Mouse (Mus musculus) frontal cortex, postnatal 36 days (tissue): ENCODE results near the gene Fdx1l.

Experiments
- DNase-seq, 2 experiments: peaks; one replicate each; pipeline ENCODE4 v3.0.0; 2022; ENCODE audit warnings: low spot score in 2 of 2

Gene Fdx1l

DNA sequence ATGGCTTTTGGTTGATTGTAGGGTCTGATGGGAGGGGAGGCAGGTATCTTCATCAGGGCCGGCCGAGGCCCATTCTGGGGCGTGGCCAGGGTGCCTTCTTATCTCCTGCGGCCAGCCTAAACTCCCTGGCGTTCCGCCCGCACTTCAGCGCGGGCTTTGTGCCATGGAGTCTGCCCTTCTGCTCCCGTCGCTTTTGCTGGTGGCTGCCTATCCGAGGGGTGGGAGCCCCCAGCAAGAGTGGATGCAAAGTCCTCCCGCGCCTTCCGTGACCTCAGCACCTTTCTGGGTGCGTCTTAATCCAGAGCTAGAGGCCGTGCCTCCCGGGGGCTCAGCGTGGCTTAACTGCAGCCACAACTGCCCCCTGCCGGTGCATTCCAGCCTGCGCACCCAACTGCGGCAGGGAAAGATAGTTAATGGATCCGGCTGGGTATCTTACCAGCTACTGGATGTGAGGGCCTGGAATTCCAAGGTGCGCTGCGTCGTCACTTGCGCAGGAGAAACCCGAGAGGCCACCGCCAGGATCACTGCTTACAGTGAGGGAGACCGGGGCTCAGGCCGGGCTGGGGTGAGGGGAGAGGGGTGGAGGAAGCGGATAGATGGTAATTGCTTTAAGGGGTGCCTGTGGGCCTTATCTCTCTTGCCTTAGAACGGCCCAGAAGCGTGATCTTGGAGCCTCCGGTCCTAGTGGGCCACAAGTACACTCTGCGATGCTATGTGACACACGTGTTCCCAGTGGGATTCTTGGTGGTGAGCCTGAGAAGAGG, 43.9 kb downstream of the Fdx1l start, which contains the start of gene Icam4:
Gene Icam4 (plus strand): TSS at position 83 of the 764 bp plus-strand sequence.
- DNase-seq: peak; percentile 69 to 76

DNA sequence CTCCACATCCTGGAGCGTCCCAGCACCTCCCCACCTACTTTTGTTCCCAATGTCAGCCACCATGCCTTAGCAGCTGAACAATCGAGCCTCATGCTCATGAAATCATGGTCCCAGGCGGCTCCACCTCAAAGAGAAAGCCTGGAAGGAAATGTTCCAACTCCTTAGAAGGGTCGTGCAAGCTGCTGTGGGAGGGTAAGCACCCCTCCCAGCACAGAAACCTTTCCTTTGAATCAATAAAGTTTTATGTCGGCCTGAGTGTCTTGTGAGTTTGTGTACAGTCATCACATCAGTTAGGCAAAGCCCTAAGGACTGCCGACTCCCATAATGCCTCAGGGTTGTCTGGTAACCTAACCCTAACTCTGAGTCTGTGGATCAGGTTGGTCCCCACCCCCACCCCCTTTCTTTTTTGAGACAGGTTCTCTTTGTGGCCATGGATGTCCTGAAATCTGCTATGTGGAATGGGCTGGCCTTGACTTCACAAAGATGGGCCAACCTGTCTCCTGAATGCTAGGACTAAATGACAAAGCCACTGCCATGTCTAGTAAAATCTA, 44.8 kb downstream of the Fdx1l start:
- DNase-seq: no peak

DNA sequence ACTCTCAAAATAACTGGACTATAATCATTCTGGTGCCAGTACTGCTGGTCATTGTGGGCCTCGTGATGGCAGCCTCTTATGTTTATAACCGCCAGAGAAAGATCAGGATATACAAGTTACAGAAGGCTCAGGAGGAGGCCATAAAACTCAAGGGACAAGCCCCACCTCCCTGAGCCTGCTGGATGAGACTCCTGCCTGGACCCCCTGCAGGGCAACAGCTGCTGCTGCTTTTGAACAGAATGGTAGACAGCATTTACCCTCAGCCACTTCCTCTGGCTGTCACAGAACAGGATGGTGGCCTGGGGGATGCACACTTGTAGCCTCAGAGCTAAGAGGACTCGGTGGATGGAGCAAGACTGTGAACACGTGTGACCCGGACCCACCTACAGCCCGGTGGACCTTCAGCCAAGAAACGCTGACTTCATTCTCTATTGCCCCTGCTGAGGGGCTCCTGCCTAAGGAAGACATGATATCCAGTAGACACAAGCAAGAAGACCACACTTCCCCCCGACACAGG, 45.6 kb downstream of the Fdx1l start:
- DNase-seq: no peak

DNA sequence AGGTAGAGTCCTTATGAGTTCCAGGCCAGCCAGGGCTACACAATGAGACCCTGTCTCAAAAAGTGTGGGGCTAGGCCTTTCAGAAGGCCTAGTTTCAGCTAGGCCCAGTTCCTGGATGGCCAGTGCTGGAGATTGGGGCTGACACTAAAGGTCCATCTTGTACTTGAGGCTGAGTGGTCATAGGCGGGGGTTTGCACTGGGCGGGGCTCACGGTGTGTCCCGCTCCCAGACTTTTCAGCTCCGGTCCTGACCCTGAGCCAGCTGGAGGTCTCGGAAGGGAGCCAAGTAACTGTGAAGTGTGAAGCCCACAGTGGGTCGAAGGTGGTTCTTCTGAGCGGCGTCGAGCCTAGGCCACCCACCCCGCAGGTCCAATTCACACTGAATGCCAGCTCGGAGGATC, 46.6 kb downstream of the Fdx1l start:
- DNase-seq: no peak

DNA sequence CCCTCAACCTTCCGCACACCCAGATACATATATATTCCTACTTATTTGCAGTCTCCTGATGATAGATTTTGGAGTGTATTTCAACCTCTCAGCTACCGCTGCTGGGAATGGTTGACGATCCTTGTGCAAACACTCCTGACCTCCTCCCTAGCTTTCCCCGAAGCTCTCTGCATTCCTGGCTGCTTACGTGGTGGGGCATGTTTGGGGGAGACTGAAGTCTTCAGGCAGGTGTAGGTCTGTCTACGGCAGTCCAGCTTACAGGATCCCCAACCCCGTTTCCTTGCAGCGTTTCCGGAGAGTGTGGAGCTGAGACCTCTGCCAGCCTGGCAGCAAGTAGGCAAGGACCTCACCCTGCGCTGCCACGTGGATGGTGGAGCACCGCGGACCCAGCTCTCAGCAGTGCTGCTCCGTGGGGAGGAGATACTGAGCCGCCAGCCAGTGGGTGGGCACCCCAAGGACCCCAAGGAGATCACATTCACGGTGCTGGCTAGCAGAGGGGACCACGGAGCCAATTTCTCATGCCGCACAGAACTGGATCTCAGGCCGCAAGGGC, 48.1 kb downstream of the Fdx1l start:
- no peak for DNase-seq

DNA sequence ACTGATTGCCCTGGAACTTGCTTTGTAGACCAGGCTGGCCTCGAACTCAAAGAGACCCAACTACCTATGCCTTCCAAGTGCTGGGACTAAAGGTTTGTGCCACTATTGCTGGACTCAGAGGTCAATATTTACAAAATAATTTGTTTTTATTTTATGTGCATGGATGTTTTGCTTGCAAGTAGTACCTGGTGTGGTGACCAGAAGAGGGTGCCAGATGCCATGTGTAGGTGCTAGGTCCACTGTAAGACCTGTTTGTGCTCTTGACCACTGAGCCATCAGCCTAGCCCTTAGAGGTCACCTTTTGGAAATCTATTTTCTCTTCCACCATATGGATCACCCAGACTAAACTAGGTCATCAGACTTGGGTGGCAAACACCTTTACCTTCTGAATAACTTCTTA, 50.7 kb downstream of the Fdx1l start:
- DNase-seq: no peak

DNA sequence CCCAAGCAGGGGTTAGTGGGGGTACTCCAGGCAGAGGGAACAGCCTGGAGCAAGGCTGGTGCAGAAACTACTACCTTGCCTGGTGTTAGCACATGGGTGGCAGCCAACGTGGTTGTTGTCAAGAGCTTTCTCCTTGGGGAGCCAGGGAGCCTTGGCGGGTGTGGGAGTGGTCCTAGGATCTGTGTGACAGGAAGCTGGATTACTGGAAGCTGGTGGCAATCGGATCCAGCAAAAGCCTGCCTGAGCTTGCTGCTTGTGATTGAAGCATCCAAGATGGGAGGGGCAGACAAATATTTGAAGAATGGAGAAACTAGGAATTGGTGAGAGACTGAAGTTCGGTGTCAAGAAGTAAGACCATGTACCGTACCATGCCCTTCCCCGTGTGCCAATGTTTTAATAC, 51.1 kb downstream of the Fdx1l start:
- no peak for DNase-seq

DNA sequence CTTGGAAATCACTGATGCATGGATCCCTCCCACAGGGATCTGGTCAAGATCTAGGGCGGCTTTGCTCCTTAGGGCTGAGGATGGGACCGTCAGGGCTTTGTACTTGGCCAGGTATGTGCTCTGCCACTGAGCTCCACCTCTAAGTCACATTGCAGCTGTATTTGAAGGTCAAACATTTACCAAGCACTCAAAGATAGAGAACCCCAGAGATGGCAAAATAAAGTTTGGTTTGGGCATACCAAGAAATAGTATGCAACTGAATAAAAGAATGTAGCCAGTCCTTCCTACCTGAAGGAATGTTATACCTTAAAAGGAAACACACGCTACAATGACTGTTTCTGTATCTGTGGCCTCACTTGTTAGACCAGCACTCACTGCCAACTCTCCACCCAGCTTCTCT, 52.1 kb downstream of the Fdx1l start:
- no peak for DNase-seq

DNA sequence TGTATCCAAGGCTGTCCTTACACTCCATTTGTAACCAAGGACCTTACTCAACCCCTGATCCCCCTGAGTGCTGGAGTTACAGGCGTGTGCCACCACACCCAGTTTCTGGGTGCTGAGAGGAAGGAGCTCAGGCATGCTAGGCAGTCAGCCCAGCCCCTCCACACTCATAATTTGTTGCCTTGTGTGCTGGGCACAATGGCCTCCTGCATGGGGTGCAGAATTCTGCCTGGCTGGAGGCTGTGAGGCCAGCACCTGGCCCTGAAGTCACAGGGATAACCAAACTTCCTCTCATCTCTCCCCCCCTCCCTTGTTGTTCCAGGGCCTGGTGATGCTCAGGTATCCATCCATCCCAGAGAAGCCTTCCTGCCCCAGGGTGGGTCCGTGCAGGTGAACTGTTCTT, 54.8 kb downstream of the Fdx1l start:
- no peak for DNase-seq
